Mouse (Mus musculus): Measurements from ENCODE around the gene Ptpro. TPM values are rescaled to one million over a fixed set of nuclear protein-coding genes. Genes with fewer than 3 reads are reported as not detected.

Gene Ptpro
- polyA plus RNA-seq, 1 experiment from 2014 or later: not detected

DNA sequence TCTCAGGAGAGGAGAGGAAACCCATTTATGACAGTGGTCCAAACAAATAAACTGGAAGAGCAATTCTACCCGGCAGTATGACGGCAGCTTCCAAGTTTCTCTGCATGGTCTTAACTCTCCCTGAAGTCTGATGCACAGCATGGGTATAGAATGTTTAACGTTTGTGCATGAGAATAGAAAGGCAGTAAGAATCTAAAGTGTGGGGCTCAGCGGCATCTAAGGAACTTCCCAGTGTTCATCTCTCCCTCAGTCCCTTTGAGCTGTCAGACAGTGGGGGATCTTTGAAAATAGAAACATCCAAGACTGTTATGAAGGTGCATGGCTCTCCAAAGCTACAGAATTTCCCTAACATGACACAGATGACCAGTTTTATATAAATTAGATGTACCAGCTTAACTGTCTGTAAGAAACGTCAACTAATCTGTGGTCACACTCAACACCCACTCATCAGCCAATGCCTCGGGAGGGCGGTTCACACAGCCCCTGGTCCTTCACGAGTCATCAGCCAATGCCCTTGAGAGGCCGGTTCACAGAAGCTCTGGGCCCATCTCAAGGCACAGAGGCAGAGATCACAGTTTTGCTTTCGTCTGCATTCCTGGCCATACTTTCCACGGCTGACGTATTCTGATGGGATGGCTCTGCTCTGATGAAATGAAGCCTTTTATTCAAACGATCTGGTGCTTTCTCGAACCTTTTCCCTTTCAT, 257.4 kb downstream of the Ptpro start:
- ChIA-PET CTCF (no interaction called here), POLR2A (no interaction called here)
- no peaks in the 10 kb centered on the region for H3K27me3 ChIP-seq
- no peak for TF ChIP-seq CTCF (IDR thresholded peaks at IDR 0.05)
- no peak for DNase-seq (ENCODE audit: low read depth, low spot score)
- in situ Hi-C loops (cut with MboI; ENCODE audit: low pct_unique_long_range_greater_than_20kb): no loop called here
- no peak for ATAC-seq

DNA sequence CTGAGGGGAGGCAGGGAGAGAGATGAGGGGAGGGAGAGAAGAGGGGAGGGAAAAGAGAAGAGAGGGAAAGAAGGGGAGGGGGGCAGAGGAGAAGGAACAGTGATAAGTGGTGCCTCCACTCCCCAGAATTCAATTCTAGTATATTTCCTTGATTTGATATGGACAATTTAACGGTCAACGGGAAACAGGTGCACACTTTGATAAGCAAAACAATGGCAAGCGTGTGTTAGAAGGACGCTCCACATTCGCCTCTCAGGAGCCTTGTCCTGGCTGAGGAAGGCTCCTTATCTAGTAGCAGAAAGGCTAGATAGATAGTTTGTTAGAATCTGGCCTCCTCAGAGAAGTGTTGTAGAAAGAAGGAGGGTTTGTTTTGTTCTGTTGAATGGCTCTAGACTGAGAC, 260.6 kb downstream of the Ptpro start:
- POLR2A ChIA-PET: no interaction called here
- ATAC-seq (no peak), DNase-seq (ENCODE audit: low read depth, low spot score) (no peak)
- in situ Hi-C loops (cut with MboI; ENCODE audit: low pct_unique_long_range_greater_than_20kb): no loop called here
- H3K27me3 ChIP-seq: no peaks in the 10 kb centered on the region
- CTCF ChIA-PET: no interaction called here
- no peak for TF ChIP-seq CTCF (IDR thresholded peaks at IDR 0.05)

Other genes starting within 250 kb of the Ptpro start
- gene Rerg, start 81.8 kb upstream of the Ptpro start, polyA plus RNA-seq (2021): 2.3 TPM

Measured in Patski (cell line).